Mouse (Mus musculus): ENCODE measurements around the gene Pih1d1.

DNA sequence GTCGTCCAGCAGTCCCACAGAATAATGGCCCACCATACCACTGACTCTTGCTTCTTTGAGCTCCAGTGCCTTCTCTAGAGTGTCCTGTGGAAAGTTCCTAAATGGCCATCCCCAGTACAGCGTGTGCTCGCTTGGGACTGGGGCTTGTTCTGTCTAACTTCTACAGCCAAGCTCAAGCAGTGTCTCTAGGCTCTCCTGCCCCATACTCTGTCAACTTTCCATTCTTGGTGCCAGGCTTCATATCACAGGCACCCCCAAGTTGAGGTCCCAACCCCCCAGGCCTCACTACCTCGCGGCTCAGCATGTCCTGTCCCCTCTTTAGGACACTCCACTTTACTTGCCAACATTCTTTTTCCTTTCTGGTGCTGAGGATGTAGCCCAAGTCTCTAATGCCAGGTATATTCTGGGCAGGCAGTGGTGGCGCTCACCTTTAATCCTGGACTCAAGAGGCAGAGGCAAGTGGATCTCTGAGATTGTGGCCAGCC, 6.3 kb downstream of the Pih1d1 start:
- TF ChIP-seq GATA1 (IDR thresholded peaks at IDR 0.05; ENCODE audit: low read length) (no peak), TAL1 (IDR thresholded peaks at IDR 0.05; ENCODE audit: low read length) (no peak)
